Mouse (Mus musculus) c-Kit-positive CD71-positive TER-119-negative erythroid progenitor cells, embryonic 14.5 days (primary cell): ENCODE results near the gene Klhl29.

Experiments
- DNase-seq: peaks from one replicate; pipeline ENCODE4 v3.0.0-alpha.2; 2013; ENCODE audit warnings: low read depth

Gene Klhl29

DNA sequence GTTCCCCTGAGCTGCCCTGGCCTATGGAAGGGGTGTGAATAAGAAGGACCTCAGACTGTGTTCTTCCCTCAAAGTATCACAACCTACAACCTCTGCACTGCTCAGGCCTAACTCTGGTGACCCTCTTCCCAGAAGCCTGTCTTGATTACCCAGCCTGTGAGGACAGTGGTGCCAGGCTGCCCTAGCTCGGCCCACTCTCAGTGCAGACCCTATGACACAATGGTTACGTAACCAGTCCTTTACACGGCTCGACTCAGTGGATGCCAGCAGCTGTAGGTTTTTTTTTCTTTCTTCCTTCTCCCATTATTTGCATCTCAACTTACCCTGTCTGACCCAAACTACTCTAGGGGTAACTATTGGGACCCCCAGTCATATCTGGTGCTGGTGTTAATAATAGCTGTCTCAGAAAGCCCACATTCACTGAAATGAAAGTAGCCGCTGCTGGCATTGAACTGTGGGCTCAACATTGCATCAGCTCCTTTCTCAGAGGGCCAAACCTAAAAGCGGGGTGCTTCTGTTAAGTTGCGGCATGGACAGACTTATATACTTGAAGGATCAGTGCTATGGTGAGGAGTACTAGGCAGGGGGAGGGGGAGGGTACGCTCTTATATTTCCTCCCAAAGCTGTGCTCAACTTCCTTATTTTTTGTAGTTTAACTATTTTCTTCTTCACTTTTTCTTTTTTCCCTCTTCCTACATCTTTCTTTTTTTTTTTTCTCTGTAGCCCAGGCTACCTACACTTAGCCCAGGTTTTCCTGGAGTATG, 152.9 kb downstream of the Klhl29 start:
- no peak for DNase-seq

DNA sequence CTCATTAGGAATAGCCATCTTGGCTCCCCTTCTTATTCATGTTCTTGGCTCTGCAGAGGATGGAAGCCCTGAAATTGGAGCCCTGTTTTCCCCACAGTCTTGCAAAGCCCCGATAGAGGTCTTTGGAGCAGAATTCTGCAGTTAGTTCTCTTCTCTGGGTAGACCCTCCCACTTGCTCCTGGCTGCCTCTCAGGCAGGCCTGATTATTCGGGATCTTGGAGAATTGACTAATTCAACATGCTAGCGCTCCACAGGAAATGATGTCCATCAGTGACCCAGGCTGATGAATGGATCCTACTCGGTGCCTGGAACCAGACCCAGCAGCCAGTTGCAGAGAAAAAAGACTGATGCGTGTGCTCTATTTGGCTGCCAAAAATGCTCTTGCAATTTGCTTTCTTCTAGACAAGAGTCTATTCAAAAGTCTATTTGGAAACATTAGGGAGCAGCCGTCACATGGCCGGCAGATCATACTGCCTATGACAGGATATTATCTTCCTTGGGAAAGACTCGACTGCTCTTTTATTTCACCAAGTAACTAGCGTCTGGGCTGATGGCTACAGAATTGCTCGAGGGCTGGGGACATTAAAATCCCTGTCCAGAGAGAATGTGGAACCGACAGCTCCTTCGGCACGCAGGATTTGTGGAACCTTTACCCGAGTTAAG, 155.4 kb downstream of the Klhl29 start:
- no peak for DNase-seq

DNA sequence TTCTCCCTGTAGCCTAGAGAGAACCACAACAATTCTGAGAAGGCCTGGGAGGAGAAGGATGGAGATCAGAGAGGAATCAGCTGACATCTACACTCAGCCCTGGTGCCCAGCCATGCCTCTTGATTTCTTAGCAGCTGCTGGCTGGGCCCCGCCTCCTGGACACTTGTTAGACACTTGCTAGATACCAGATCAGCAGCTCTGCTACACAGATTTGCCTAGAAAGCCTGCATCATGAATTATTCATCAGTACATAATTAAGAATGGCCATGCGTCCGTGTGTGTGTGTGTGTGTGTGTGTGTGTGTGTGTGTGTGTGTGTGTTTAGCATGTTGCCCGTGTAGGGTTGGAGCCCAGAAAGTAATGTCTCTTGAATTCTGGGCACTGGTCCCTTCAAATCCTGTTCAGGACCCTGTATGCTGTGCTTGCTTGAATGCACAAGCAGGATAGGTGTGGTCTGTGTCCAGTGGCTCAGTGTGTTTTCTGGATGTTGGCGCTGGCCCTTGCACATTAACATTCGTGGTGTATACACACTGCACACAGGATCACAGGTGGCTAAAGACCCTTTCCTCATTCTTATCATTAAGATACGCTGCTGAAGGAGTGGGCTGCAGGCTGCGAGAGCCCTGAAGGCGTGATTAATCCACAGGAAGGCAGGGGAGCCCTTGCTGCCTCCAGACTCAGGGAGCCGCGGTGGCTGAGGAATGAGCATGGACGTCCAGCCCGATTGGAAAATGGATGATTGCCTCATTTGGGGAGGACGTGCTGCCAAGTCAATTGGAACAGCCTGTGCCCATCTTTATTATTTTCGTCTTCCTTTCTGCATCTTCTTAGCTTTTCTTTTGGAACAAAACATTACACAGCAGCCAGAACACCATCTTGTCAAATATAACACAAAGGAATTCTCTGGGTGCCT, 159.4 kb downstream of the Klhl29 start:
- no peak for DNase-seq

DNA sequence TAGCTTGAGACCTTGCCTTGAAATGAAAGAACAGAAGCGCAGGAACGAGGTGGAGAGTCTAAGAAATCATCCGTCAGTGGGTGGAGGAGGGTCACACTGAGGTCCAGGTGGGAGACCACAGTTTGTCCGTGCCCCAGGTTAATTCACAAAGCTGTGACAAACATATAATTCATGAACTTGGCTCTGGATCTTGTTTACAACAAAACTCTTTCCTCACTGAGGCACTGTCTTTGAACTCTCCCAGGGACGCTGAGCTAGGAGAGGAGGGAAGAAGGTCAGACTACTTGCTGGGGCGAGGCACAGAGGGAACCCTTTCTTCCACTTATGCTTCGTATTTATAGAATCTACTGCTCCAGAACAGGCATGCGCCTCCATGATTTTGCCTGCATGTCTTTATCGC, 161.2 kb downstream of the Klhl29 start:
- no peak for DNase-seq

DNA sequence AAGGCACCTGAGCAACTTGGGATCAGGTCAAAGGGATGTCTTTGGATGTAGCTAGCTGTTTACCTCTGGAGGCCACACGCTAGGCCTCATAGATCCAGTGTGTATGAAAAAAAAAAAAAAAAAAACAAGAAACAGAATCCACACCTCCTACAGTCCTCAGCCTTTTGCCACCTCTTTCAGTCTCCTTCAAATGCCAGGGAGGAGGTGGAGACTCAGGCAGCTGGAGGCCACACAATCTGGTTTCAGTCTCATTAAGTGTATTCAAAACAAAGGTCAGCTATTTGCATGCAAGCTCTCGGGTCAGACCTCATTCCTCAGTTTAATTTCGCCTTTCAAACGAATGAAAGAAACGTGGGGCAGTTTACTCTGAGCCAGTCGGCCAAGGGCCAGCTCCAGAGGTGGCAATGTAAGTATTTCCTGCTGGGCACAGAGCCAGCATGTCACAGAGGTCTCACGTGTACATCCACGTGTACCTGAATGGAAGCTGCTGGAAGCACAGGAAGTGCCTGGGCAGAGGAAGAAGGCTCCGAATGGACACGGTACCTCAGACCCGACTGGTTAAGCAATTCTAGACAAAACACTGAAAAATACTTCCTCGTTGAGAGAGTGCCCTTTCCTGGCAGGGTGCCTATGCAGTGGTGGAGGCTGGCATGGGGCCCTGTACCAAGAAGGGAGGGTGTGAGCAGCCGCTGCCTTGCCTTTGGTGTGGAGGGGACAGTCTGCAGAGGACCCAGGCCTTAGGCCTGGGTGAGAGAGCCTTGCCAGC, 162.0 kb downstream of the Klhl29 start:
- no peak for DNase-seq

DNA sequence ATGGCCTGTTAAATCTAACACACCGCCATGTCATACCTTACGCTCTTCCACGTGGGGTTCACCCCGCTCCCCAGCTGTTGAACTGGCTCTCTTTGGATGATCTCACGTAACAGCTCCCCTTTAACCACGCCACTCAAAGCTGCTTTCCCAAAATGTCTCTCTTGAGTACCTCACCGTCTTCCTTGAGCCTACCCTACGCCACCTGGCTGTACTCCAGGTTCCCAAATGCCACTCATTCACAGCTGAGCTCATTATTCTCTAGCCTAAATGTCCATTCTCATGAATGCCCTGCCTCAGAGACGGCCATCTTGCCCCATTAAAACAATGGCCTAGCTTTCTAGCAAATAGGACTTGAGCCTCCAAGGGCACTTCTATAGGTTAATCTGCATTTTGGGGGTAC, 163.6 kb downstream of the Klhl29 start:
- no peak for DNase-seq

DNA sequence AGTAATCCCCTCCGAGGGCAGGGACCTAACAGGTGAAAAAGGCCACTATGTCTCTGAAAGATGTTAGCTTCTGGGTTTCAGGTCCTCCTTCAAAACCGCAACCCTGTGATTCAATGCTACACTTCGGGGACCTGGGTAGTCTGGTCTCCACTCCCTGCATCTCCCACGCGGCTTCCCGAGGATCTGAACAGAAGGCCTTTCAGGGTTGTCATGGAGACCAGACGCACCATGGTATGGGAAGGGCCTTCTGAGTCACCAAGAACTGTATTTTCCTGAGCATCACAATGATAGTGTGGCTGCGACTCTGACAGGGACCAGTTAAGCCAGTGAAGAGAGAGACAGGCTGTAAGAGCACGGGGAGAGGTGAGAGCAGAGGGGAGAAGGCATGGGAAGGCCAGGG, 164.7 kb downstream of the Klhl29 start:
- no peak for DNase-seq

DNA sequence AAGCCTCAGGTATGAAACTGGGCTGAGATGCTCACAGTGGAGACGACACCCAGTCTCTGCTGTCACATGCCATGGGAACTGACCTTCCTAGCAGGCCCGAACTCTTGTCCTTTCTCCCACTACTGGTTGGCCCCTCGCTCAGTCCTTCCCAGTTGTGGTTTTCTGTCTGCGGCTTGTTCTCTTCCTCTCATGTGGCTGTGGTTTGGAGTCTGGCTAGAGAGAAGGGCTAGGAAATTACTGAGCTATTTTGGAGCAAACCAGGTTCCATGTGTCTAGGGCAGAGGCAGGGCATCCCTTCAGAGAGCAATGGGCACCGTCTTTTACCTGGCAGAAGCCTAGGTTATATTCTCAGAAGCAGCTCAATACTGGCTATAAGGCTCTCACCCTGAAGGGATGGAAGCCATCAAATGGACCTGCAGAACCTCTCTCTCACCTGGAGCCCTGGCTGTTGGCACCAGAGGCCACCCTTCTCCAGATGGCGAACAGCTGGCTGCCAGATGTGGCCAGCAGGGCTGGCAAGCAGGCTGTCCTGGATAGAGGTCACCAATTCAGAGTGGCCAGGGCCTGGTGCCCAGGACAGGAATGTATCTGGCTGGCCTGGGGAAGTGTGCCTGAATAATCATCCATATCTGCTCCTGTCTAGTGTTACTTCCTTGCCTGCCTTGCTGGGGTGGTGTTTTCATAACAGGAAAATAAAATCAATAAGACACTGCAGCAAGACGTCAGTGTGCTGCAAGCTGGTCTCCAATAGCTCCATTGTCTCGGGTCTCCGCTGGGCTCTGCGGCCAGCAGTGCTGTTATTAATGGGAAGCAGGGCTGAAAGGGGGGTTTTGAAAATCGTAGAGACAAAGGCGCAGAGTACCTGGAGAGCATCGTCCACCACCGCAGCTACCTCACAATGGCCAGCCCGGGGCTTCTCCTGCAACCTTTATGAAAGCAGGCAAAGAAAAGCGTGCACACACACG, 167.3 kb downstream of the Klhl29 start:
- no peak for DNase-seq

DNA sequence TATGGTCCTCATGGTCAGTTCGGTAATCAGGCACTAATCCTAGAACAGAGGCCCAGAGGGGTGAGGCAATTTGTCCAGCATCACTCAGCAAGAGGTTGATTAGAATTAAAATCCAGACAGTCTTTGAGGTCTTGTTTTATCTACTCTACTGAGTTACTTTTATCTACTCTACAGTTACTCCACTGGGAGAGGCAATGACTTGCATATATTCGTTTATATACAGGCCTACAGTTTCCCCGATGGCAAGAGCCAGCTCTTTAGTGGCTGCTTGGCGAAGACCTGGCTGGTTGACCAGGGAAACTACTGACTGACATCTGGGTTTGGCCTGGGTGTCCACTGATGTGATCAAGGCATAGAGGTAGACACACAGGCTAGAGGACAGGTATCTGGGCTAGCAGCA, 168.3 kb downstream of the Klhl29 start:
- DNase-seq = no peak

DNA sequence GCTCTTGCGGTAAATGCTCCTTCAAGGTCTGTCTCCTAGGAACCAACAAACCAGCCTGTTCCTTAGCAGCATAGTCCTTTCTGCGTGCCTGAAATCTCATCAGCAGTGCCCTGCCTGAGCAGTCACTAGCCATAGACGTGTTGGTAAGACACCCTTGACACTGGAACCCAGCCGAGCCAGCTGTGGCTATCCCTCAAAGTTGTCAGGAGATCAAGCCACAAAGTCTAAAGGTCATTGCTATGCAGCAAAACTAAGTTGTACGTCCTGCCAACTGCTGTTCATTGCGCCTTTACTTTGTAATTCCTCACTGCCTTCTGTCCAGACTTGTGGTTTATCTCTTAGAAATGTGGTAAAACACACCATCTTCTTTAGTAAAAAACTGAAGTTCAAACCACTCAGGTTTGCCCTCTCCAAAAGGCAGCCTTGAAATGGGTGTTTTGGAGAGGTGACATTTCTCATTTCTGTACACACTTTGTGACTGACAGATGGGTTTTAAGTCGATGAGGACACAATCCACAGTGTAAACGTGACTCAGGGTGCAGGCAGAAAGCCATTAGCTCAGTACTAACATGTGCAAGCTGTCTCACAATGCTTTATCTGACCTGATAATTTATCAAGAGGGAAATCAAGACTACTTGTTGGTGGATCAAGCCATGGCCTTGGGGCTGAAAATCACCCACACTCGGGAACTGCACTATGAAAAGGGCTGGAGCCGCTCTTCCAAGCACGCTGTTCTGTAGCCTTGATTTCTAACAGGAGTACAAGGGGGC, 171.2 kb downstream of the Klhl29 start:
- DNase-seq = no peak

DNA sequence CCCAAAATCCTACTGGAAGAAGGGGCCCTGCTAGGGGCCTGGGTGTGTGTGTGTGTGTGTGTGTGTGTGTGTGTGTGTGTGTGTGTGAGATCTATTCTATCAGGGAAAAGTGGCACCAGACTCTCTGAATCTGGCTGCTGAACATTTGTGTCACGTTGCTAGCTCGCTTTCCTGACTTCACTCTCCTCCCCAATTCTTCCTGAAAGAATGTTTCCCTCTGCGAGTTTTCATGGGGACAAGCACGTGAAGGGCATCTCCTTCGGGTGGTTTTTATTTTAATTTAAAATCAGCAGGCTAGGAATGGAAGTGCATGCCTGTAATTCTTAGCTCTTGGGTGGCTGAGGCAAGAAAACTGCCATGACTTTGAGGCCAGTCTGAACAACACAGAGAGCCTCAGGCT, 172.1 kb downstream of the Klhl29 start:
- no peak for DNase-seq

DNA sequence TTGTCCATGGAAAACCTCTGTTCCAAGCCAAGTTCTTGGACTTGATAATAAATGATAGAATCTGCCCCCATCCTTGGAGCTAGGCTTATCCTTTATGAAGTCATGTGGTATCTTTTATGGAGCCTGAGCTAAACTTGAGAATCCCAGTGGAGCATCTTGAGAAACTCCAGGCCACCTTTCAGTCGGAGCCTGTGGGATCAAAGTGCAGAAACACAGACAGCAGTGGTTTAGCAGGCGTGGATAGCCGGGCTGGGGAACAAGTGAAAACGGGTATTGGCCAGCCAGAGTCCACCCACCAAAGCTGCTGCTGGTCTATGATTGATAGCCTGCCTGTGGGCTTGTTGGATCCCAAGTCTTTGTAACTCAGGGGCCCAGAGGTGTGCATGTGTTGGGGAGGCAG, 177.2 kb downstream of the Klhl29 start:
- no peak for DNase-seq

DNA sequence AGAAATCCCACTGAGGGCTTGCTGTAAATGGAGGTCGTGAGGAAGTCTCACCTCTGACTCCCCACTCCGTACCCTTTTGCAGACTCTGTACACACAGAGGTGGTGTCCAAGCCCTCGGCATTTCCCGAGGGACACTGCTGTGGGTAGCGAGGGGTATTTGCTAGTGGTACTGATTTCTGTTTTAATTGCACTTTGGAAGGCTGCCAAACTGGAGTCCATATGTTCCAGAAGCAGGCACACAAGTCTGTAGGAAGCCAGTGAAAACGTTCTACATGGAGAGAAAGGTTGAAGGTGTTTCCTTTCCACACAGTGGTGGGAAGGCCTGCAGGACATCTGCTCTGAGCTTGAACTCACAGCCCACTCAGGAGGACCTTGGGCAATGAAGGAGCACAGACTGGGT, 181.3 kb downstream of the Klhl29 start:
- no peak for DNase-seq

DNA sequence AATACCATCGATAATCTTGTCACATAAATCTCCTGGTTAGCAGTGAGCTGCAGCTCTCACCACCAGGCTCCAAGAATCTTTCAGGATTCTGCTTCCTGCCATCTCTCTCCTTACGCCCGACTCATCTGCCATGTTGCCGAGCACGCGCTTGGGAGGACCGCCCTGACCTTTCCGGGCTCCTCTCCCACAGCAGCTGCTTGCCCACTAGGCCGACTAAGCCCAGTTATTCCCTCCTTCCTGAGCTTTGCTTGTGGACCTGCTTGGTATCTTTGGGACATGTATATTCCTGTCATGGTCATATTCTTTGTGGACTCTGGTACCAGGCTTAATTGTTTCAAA, 183.1 kb downstream of the Klhl29 start:
- DNase-seq = no peak

DNA sequence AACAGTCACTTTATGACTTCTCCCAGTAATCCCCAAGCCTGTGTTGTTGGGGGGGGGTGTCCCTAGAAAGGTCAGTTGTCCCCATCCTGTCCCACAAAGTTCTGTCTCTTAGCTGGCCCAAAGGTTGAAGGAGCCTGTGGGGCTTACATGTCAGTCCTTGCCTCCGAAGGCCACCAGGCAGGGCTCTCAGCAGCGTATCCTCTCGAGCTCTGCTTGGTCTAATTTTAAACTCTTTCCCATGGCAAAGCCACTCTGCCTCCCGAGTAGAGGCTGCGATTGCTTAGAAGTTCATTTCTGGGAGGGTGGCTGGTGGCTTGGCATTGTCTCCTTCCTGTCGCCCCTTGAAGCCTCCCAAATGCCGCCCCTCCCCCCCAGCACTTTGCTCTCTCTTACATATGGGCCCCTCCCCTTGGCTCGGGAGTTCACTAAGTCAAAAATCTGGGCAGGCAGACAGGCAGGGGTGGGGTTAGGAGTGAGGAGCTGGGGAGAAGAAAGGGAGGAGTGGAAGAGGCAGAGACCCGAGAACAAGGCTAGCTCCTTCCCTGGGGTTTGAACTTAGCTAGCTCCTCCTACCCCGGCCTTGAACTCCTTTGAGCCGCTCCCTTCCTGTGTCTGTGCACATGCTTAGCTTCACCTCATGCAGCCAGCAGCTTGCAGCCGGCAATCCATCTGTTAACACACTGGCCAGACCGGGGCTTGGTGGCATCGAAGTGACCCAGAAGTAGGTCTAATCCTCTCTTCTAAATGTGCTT, 183.7 kb downstream of the Klhl29 start:
- DNase-seq = no peak

DNA sequence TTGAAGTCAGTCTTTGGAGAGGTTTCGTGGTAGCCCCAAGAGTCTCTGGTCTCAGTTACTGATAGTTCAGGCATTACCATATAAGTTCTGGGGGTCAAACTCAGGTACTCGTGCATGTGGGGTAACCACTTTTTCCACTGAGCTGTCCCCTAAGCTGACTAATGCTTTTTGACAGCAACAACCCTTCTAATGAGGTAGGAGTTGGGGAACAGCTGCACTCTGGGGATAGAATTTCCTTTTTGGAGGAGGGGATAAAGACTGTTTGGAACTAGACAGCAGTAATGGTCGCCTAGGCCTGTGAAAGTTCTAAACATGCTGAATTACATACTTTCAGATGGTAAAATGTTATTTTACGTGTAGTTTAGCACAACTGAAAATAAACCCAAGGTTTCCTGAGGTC, 184.3 kb downstream of the Klhl29 start:
- DNase-seq = no peak

DNA sequence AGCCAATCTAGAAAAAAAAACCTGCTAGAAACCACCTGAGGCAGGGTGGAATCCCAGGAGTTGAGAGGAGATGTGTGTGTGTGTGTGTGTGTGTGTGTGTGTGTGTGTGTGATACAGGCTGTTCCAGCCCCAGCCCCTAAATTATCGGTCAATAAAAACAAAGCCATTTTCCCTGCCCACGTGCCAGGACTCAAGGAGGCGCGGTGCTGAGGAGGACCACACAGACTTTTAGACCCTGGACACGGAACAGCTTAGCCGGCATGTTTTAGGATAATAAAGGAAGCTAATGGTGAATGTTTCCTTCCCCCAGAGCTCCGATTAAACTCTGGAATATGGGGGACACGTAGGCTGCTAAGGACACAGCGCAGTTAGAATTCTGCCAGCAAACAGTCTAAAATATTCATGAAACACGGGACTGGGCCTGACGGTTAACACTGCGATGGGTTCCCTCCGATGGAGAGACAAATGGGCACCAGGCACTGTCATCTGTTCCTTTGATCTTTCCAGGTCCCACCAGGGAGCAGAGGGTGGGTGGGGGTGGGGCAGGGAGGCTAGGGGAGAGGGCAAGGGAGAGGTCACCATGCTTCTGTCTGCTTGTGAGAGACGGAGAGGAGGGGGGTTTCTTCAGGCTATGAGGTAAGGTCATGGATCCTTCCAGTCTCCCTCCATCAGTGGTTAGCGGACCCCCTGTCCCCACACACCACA, 185.9 kb downstream of the Klhl29 start:
- DNase-seq = no peak

DNA sequence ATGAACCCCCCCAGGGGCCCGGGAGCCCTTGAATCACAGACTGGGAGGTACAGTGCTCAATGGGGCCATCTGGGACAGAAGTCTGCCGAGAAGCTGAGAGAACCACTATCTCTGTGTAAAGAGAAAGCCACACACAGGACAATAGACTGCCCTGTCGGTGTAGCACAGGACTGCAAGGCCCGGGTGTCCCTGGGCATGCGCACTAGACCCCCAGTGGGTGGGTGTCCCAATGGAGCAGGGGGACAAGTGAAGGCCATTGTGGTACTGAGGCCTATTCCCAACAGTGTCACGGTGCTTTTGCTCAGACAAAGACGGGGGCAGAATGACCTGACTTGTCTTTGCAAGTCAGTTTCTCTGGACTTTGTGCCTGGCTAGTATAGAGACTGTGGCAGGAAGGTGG, 186.6 kb downstream of the Klhl29 start:
- DNase-seq = no peak

DNA sequence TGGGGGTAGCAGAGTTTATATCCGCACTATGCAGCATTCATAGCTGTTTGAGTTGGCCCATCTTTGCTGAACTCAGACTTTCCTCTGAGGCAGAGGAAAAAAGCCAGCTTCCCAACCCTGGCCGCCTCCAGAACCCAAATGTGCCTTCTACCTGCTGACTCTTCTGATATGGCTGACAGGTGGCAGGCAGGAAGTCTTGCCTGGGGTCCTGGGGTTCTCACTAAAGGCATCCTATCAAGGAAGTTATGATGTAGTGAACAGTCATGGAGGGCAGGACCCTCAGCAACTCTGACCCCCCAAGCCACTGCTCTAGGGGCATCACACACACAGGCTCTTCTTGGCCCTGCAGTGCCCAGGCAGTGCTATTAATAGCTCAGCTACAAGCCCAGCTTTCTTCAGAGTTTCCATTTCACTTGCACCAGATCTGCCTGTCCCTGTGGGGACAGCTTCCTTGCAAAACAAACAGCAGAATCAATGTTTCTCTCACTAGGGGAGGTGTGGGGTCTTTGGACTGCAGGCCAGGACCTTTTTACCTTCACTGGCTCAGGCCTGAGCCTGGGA, 187.6 kb downstream of the Klhl29 start:
- DNase-seq = no peak
